Mouse (Mus musculus) ovary, postnatal 14 days (tissue): ENCODE measurements at regions not wholly inside any gene's neighbourhood (a gene's known extent, or its start where the extent isn't known, plus 50 kb on each side); places are given as distances from the start of the nearest gene placed in this dataset.

Experiments
- DNase-seq: peaks from one replicate; pipeline ENCODE4 v3.0.0; 2022; ENCODE audit warnings: low spot score

DNA sequence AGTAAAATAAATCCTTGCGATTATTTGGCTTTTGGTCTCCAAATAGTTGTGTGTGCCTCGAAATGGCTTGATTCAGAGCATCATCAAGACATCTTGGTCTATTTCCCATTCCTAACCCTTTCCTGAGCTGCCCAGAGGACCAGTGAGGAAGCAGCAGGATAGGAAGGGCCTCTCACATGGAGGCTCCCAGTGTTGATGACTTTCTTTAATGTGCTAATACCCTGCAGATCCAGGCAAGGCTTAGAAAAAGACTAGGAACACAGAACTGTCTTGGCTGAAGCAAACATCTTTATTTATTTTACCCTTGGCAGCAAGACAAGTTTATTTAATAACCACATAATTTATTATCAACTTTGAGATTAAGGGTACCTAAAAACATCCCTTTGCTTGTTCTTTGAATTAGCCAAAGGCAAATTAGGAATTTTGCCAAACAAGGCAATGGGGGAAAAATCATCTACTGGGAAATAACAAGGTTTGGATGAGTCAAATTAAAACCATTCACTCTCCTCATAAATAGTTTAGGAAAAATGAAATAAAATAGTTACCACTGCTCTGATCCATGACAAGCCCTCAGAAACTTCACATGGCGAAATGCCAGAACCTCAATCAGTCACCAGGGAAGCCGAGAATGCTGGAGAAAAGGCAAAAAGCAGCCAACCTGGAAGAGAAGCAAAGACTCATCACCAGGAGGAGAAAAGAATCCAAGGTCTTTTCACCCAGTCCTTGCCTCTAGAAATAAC lies 263.1 kb upstream of the 1700056E22Rik start:
- no peak for DNase-seq

DNA sequence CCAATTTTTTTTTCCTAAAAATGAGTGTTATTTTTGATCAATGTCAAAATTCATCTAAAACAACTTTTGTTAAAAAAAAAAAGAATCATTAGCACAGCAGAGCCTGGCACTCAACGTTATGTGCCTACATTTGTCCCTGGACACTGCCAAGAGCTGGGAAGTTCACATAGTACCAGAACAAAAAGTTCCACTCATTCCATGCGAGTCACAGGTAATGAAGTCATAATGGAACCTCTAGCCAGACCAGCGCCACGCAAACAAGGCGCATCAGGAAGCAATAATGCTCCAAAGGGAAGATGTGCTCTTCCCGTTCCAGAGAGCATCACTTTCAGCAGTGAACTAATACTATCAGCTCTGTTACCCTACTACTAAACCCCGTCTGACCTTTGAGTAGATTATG lies 257.0 kb upstream of the 1700056E22Rik start:
- no peak for DNase-seq

DNA sequence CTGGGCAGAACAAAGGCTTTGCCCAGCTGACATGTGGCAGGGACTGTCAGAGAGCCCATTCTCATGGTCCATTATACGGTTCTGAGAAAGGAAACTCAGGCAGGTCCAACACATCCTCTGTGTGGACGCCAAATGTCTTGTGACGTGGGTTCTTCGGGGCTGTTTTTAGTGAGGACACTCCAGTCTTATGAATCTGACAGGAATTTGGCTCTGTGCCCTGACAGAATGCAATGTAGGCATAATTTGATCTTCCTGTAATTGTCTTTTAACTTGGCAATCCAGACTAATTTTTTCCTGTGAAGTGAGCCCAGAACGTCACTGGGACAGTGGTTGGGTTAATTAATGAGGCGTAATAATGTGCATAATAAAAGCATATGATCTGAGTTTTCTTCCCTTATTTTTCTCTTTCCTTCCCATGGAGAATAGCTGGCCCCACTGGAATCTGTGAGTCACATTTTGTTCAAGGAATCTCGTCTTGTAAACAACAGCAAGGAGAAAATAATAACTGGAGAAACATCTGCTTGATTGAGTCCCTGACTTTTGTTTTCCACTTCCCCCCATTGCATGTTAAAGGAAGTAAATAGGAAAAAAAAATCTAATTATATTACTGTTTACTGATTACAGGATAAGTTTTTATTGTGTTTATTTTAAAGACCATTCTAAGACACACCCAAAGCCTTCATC lies 255.8 kb upstream of the 1700056E22Rik start:
- DNase-seq = no peak

DNA sequence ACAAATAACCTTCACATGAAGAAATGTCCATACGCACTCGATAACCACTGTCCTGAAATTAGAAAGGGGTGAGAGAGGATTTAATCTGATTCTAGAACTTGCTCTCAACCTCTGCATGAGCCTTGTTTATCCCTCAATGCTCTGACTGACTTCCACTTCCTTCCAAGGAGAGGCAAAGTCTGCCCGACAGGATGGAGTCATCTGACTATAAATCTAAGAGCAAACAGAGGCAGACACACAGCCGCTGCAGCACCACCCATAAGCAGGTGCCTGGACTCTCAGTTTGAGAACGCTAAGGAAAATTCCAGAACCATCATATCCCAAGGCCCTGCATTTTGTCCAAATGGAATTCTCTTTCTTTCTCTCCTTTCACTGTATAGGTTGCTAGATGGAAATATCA lies 247.7 kb upstream of the 1700056E22Rik start:
- no peak for DNase-seq

DNA sequence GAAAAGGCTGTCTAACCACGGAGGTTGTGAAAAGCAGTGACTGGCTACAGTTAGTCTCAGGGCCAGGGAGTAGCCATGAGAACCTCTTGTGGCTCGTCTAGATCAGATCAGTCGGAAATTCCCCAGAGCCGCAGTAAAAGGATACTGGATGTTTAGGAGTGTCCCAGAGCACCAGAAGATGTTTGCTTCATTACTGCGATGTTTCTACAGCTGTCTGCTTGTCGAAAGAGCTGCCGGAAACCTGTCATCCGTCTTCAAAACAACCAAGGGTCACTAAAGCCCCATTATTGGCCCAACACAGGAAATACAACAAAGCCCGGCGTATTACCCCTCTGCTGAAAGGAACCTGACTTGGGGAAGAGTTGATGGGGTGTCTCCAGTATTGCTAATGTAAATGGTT lies 245.2 kb upstream of the 1700056E22Rik start:
- DNase-seq = no peak

DNA sequence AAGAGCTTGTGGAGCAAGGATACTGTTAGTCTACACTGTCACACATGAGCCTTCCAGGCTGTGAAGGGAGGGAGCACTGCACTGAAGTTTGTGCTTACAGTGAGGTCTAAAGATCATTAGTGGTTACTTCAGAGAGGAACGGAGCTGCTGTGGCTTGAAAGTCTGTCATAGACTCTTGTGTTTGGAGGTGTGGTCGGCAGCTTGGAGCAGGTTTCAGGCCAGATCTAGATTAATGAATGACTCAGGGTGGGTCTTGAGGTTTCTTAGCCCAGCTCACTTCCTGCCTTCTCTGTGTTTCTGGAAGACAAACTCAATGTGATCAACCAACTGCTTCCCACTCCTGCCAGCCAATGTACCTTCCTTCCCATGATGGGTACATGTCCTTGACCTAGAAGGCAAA lies 242.9 kb upstream of the 1700056E22Rik start:
- DNase-seq = no peak

DNA sequence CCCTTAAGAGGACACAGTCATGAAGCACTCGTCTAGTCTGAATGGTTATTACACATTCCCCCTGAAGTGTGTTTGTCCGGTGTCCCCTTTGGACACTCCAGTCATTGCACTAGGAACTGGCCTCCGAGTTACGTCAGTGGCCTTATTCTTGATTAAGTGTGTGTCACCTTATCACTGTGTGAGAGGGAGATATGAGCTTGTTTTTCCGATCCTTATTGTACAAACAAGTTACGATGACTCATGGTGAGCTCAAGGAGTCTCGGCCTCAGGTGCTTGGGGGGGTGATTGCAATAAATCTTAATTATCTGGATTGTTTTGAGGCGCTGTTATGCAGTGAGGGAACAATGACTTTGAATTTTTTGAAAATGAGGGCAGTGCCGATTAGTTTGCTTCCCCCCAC lies 241.8 kb upstream of the 1700056E22Rik start:
- no peak for DNase-seq

DNA sequence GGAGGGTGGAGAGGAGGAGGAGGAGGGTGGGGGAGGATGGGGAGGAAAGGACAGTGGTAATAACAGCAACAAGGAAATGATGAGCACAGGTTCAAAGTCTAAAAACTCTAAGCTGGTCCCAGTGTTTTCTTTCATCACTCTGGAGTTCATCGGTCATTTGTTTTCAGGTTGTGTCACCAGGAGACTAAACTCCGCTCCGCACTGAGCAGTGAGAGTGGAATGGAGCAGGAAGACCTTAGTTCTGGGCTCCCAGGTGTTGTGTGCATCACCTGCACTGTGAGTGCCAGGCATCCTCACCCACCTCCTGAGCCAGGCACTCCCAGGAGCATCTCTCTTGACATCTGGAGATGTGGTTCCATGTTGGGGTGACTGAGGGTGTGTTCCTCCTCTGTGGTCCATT lies 241.3 kb upstream of the 1700056E22Rik start:
- no peak for DNase-seq

DNA sequence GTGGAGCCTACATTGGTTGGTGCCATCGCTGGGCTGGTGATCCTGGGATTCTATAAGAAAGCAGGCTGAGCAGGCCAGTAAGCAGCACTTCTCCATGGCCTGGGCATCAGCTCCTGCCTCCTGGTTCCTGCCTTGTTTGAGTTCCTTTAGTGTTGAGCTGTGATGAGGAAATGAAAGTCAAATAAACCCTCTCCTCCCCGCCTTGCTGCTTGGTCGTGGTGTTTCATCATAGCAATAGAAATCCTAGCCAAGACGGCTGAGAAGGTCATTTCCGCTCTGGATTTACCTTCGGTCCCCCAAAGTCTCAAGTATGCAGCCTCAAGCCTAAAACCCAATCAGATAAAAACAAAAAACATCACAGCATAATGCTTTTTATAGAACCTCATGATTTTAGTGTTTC lies 240.6 kb upstream of the 1700056E22Rik start:
- DNase-seq = no peak

DNA sequence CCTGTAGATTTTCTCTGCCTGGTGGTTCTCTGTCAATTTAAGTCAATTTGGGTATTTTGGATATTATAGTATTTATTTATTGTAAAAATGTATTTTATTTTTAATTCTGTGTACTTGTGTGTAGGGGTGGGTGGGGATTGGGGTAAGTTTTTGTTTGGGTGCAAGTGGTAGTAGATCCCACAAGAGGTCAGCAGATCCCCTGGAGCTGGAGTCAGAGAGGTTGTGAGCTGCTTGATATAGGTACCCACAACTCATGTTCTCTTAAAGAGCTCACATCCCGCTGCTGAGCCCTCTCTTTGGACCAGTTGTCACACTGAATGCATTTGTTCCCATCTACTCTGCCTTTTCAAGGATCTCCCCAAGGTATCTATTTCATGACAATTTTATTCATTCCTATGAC lies 239.6 kb upstream of the 1700056E22Rik start:
- DNase-seq = no peak

DNA sequence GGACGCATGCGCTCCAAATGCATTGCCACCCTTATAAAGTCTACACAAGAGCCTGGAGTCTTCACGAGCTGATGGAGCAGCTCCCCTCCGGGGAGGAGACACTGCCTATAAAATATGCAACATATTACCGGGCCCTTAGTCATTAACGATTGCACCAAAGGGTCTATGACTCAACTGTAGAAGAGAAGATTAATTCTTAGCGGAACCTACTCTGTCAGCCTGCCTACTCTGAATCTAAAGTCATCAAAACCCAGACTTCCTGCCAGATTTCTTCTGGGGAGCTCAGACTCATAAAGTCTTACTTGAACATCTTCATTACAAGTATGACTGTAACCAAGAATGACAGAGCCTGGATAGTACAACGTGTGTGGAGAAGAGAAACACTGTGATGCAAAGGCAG lies 237.2 kb upstream of the 1700056E22Rik start:
- DNase-seq = no peak

DNA sequence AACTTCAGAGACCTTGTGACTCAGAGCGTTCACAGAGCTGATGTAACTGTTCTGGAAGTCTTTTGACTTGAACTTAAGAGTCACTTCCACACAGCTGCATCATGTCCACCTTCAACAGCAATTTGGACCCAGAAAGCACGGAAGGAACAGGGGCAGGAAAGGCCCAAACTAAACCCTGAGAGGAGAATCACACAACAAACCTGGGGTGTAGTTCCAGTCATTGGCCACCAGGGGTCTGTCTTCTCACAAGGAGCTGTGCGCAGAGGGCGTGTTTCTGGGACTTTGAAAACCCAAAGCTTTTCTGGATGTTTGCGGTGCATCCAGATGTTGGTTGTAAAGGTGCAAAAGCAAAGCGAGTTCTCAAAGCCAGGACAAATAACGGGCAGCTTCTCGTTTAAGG lies 231.9 kb upstream of the 1700056E22Rik start:
- DNase-seq = peak; percentile 59

DNA sequence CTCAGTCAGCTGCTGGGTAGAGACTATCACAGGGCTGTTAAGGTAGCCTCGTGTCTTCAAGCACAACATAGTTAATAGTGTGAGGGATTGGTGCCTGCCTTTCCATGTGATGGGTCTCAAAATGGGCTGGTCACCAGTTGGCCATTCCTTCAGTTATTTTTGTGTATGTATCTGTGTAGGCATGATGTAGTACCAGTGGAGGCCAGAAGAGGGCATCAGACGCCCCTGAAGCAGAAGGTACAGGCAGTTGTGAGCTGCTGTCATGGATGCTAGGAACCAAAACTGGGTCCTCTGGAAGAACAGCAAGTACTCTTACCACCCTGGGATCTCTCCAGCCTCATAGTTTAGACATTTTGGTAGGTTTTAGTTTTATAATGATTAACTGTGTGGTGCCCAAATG lies 228.9 kb upstream of the 1700056E22Rik start:
- DNase-seq = no peak

DNA sequence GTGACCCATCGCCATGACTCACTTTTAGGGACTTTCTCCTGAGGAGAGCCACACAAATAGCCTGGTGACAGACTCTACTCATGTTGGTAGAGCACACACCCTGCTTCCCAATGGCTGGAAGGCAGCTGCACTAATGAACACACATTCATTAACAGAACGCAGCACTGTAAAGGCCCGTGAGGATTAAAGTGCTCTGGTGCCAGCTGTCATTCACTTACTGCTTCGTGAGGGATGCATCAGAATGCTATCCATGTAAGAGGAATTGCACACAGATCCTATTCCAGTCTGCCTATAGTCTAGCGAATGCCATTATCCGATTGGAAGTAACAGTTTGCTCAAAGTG lies 227.3 kb upstream of the 1700056E22Rik start:
- no peak for DNase-seq

DNA sequence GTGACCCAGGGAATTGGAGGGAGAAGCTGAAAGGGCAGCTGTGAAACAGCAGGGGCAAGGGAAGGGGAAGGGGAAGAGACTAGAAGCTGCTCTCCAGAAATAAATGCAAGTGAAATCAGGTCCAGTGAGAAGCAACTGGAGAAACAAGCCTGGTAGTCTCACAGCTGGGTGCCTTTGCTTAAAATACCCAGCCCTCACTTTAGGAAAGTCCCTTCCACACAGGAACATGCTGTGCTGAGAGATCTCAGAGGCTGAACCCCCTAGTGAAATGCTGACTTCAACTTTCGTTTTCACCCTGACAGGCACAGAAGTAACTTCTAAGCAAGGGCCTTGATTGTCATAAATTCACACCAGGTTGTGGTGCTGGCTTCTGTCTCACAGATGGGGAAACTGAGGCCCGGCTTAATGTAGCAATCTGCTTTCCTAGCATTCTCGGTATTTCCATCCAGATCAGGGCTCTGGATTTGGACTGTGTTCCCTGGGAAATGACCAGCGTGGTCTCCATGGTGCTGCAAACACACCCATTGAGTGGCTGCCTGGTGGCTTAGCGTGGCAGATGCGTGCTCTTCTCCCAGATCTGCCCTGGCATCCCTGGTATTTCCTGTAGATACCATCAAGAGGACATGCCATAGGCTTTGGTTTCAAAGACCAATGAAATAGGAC lies 226.8 kb upstream of the 1700056E22Rik start:
- no peak for DNase-seq

DNA sequence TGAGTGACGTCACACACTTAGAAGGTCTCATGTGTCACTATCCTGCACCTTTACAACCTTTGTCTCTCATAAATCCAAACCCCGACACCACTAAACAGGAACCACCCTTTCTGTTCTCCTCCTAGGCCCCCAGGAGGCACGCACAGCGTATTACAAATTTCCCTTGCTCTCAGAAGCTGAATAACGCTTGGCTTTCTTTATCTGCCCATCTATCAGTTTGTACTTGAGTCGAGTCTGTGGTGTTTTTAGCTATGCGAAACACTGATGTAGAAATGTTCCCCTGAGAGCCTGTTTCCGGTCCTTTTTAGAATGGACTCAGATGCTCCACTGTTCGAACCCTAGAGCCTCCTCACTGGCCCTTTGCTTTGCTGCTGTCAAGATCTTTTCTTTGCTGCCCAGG lies 225.8 kb upstream of the 1700056E22Rik start:
- no peak for DNase-seq

DNA sequence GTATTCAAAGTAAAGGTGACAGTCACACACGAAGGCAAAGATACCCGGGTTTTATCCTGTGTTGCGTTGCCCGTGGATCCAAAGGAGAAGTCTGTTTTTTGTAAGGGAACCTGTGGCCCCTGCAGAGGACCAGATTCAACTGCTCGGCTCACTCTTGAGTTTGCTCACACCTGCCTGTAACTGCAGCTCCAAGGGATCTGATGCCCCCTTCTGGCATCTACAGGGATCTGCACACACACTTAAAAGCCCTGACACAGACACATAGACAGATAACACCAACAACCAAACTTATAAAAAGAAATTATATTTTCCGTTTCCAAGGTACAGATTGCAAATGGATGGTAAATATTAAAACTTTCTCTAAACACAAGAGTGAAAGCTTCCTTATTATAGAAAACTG lies 223.3 kb upstream of the 1700056E22Rik start:
- no peak for DNase-seq

DNA sequence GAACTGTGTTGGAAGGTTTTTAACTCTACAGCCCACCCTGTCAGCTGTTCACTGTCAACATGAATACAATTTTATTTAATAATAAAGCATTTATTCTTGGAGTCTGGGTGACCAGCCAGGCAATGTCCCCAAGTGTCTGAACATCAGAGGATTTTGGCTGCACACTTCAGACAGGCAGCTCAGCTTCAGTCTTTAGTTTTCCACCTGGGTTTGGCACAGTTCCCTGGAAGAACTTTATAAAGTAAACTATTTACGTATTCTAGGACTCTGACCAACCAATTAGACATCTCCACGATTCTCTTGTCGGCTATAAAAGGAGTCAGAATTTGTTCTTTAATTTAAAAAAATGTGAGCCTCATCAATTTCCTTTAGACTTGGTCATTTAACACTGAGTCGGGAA lies 220.8 kb upstream of the 1700056E22Rik start:
- DNase-seq = no peak

DNA sequence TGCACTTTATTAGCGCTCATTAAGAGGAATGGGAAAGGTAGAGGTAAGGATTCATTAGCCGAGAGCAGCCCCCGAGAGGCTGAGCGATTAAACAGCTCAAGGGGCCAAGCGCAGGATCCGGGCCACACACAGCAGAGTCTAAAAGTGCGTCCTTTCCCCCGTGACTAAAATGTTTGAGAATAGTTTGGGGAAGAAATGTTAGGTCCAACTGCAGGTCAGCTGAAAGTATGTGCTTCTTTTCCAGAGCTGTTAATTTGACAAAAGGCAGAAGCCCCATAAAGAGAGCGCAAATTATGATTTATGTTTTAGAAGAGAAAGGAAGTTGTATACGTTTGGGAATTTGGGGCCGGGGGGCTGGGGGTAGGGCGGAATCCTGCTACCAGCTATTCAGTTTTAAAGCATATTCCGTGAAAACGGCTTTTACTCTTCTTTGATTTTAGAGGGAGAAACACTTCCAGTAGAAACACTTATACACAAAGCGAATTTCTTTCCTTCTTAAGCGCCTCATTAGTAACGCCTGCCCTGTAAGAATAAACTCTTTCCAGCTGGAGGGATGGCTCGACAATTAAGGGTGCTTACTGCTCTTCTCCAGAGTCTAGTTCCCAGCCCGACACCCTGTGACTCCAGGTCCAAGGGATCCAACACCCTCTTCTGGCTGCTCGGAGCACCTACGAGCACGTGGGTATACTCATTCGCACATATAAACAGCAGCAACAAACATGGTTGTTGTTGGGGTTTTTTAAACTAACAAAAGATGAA lies 210.8 kb upstream of the 1700056E22Rik start:
- DNase-seq = no peak

DNA sequence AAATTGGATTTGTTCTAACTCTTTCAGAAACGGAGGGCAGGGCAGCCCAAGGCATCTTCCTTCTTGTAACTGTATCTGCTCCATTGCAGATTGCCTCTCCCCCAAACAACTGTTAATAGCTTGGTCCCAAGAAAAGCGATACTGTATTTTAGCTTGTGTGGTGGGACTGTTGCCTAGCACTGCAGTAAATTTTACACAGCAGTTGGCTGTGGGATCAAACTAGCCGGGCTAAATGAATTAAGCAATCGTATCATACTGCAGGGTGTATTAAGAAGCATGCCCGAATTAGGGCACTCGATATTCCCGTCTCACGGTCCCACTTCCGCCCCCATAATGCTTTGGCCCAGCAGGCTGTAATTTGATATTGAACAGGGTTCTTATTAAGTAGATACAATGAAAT lies 210.2 kb upstream of the 1700056E22Rik start:
- DNase-seq = no peak

DNA sequence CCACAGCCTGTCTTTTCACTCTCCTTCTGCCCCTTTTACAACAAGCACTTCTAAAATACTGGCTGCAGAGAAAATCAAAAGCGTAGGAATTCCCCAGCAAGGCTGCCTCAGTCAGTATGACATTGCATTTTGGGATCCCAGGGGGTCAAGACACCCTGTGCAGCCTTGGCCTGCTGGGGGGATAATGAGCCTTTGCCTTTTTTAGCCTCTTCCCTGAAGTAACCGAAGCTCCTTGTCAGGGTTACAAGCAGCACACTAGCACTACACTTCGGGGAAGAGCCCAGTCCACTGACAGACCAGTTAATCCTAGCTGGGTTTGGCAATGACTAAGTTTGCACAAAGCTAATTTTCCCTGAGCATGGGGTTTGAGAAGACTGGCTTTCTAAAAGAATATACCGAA lies 207.7 kb upstream of the 1700056E22Rik start:
- no peak for DNase-seq

DNA sequence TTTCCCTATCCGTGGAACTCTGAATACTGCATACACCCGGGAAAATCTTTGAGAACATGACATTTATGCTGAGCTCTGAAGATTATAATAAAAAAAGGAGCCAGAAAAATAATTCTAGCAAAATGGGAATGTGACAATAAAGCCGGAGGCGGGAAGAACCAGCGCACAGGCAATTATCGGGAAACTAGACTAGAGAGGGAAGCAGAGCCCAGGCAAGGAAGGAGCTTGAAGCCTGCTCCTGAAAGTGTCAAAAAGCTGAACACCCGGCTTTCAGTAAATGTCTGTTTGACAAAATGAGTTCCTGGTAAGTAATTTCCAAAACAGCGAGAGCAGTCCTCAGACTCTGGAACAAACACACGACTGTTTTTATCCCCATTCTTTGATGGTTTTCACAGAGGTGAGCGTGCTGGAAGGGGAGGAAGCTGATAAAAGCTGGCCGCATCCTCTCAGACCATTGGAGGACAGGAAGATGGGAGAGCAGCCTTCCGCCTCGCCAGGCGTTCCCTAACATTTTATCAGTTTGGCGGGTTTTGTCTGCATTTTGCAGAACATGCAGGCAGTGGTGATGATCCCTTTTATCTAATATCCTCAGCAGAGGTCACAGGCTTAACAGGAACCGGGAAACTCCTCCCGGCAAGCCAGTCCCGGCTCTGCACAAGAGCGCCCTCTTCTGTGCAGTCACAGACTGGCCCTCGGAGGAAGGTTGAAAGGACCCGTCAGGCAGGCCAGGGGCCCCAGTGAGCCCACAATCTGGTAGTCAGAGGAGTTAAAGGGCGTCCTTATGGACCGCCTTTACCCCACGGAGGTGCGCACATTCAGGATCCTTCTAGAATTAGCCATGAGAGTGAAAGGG lies 201.3 kb upstream of the 1700056E22Rik start:
- DNase-seq = peak; percentile 68
